Mouse (Mus musculus): ENCODE data around the gene Rps6ka5. TPM values are rescaled to one million over a fixed set of nuclear protein-coding genes. Genes with fewer than 3 reads are reported as not detected.

Gene Rps6ka5
- total RNA-seq, 1 experiment from 2014 or later: 55.7 TPM

- no peak for ATAC-seq (ENCODE audit: extremely low read depth, insufficient number of reproducible peaks, low FRiP score, poor library complexity, severe bottlenecking)
These were observed 174.8 kb downstream of the Rps6ka5 start for GRCm38 (mm10) chr12:100551972-100552371.

- no peak for ATAC-seq (ENCODE audit: extremely low read depth, insufficient number of reproducible peaks, low FRiP score, poor library complexity, severe bottlenecking)
These were observed 182.6 kb downstream of the Rps6ka5 start for GRCm38 (mm10) chr12:100544194-100544567.

- no peak for ATAC-seq (ENCODE audit: extremely low read depth, insufficient number of reproducible peaks, low FRiP score, poor library complexity, severe bottlenecking)
These were observed 183.2 kb downstream of the Rps6ka5 start for GRCm38 (mm10) chr12:100543437-100544193.

GRCm38 (mm10) chr12:100542494-100542893 is 184.3 kb downstream of the Rps6ka5 start:
- no peak for ATAC-seq (ENCODE audit: extremely low read depth, insufficient number of reproducible peaks, low FRiP score, poor library complexity, severe bottlenecking)

DNA sequence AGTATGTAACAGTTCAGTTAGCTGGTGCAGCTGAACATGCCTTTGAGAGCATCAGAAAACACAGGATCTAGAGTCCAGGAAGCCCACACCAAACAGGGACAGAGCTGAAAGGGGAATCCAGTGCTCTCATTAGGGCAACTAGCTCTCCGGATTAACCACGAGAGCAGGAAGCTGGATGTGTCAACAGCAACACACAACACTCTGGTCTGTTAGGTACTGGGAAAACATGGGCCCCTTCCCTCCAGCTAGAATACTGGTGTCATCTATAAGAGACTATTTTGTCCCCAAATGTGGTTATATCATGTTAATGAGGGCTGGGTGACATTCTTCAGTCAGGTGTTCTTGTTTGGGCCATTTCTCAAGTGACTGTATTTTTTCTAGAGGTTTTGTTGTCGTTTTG is 184.7 kb downstream of the Rps6ka5 start:
- ATAC-seq (ENCODE audit: extremely low read depth, insufficient number of reproducible peaks, low FRiP score, poor library complexity, severe bottlenecking): no peak

DNA sequence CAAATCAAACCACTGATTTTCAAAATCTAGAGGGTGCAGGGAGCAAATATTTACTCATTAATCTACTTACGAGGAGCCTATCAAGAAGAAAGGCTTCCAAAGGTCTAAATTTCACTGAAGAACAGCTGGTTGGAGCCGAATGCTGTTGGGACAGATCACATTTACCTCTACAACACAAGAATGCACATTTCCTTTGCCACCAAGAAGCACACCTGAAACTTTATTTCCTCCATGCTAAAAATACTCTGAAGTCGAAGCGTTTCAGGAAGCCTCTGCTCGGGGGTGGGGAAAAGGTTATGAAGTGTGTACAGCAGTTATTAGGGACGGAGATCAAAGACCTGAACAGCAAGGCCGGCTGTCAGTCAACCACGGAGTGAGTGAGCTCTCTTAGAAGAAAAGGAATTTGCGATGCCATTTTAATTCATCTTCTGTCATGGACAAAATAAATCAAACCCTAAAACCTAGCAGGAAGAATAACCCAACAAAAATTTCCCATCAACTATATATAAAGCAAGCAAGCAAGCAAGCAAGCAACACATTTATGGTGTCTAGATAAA is 187.5 kb downstream of the Rps6ka5 start:
- ATAC-seq (ENCODE audit: extremely low read depth, insufficient number of reproducible peaks, low FRiP score, poor library complexity, severe bottlenecking): no peak

- no peak for ATAC-seq (ENCODE audit: extremely low read depth, insufficient number of reproducible peaks, low FRiP score, poor library complexity, severe bottlenecking)
These were observed 188.2 kb downstream of the Rps6ka5 start for GRCm38 (mm10) chr12:100538445-100539157.

- ATAC-seq (ENCODE audit: extremely low read depth, insufficient number of reproducible peaks, low FRiP score, poor library complexity, severe bottlenecking): no peak
These were observed 189.7 kb downstream of the Rps6ka5 start for GRCm38 (mm10) chr12:100537091-100537490.

DNA sequence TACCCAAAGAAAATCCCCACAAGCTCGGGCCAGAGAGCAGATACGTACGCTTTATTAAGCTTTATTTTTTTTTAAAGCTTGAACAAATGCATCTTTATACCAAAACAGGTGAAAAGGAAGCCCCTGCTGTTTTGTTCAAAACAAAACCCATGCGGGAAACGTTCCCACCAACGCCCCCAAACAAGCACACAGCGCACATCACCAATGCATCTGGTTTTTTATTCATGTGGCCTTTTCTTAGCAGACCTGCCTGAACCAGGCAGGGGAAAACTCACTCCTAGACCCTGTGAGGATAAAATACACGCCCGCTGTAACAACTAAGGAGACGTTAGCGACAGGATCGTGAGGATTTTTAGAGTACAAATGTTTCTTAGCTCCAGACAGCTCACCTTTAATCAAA is 191.8 kb downstream of the Rps6ka5 start:
- ATAC-seq (ENCODE audit: extremely low read depth, insufficient number of reproducible peaks, low FRiP score, poor library complexity, severe bottlenecking): no peak

- ATAC-seq (ENCODE audit: extremely low read depth, insufficient number of reproducible peaks, low FRiP score, poor library complexity, severe bottlenecking): no peak
These were observed 192.8 kb downstream of the Rps6ka5 start for GRCm38 (mm10) chr12:100534028-100534427.

DNA sequence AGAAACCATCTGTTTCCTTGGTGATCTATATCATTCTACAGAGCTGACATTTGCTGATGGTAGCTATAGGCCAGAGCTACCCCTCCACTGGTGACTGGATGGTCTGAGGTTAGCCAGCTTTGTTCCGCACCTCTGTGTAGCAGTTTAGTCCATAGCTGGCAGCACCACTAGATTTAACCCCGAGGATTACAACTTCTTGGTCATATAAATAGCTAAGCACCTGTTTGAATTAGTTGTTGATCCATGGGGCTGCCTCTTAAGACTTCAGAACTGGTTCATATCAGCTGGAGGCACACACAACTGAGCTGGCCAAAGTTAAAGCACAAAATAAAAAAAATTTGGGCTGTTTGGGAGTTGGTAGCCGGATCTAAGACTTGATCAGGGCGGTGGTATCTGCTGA is 193.6 kb downstream of the Rps6ka5 start:
- ATAC-seq (ENCODE audit: extremely low read depth, insufficient number of reproducible peaks, low FRiP score, poor library complexity, severe bottlenecking): no peak

DNA sequence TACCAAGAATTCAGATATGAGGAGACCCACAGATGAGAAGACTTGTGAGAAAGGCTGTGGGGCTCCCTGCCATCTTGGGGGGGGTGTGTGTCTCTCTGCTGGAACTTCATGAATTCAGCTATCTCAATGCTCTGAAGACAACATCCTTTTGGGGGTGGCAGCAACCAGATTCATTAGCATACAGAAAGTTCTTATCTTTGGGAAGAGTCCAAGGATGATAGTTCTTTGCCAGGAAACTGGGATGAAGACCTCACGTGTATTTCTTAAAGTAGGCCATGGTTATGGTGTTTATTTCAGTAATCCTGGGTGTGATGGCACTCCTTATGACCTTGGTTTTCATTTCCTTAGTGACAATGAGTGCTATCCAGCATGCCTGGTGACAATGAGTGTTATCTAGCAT is 195.0 kb downstream of the Rps6ka5 start:
- ATAC-seq (ENCODE audit: extremely low read depth, insufficient number of reproducible peaks, low FRiP score, poor library complexity, severe bottlenecking): no peak

DNA sequence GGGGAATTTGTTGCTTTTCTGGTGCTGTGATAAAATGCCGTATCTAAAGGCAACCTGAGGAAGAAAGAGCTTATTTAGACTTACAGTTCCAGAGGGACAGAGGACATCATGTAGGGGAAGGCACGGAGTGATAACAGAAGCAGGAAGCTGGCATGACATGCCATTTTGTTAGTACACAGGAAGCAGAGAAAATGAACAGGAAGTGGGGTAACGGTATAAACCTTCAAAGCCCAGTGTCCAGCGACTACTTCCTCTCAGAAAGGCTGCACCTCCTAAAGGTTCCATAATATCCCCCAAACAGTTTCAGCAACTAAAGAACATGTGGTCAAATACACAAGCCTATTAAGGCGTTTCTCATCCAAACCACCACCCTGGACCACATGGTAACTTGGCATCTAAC is 195.9 kb downstream of the Rps6ka5 start:
- ATAC-seq (ENCODE audit: extremely low read depth, insufficient number of reproducible peaks, low FRiP score, poor library complexity, severe bottlenecking): peak; percentile 44; the same call in 1 of the 2 replicates

DNA sequence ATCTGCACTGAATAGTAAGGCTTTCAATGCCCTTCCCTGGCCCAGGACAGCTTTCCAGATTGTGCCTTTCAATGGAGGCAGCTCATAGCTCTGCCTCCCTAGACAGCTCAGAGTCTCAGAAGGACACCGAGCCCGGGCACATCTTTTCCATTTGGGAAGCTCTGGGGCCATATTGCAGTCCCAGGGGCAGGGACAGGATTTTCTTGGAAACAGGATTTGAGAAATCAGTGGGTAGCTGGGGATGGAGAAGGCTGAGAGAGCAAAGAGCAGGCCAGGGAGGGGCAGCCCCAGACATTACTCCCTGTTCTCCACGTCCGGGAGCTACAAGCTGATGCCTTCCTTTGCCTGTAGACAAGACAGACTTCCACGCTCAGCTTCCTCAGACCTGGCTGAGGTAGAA is 197.1 kb downstream of the Rps6ka5 start:
- no peak for ATAC-seq (ENCODE audit: extremely low read depth, insufficient number of reproducible peaks, low FRiP score, poor library complexity, severe bottlenecking)

- ATAC-seq (ENCODE audit: extremely low read depth, insufficient number of reproducible peaks, low FRiP score, poor library complexity, severe bottlenecking): 0 out of 2 replicates have a peak, but pooled peaks have one; percentile 25
These were observed 197.6 kb downstream of the Rps6ka5 start for GRCm38 (mm10) chr12:100529172-100529571.

- ATAC-seq (ENCODE audit: extremely low read depth, insufficient number of reproducible peaks, low FRiP score, poor library complexity, severe bottlenecking): no peak
These were observed 198.5 kb downstream of the Rps6ka5 start for GRCm38 (mm10) chr12:100528246-100528645.

DNA sequence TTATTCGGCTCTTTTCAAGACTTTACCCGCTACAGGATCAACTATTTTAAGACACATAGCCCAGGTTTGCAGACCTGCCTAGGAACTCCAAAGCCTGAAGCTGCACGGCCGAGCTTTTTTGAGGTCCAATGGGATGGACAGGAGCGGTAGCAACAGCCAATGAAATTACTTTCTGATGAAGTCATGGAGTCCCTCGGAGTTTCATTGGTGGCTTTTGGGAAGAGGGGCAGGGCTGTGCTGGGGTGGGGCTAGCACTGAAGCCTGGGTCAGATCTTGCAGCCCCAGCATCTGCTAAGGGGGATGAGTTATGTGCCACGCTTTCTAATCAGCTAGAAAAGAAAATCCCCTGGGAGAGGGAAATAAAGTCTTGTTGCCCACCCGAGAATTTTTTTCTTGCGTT is 199.0 kb downstream of the Rps6ka5 start:
- ATAC-seq (ENCODE audit: extremely low read depth, insufficient number of reproducible peaks, low FRiP score, poor library complexity, severe bottlenecking): peak; percentile 73

DNA sequence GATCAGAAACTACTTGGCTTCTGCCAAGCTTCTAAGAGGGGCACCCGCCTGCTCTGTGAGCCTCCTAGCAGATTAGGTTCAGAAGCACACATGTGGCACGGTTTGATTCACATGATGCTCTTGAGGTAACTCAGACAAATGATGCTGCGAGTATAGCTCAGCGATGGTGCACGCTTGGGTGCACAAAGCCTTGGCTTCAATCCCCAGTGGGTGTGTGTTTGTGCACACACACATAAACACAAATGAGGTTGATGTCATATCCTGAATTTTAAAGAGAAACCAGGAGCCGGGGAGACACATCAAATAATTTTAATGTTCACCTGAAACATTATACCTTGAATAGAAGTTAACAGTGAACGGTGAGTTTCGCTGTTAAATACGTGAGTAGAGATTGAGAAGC is 199.5 kb downstream of the Rps6ka5 start:
- no peak for ATAC-seq (ENCODE audit: extremely low read depth, insufficient number of reproducible peaks, low FRiP score, poor library complexity, severe bottlenecking)

GRCm38 (mm10) chr12:100525939-100526338 is 200.8 kb downstream of the Rps6ka5 start:
- no peak for ATAC-seq (ENCODE audit: extremely low read depth, insufficient number of reproducible peaks, low FRiP score, poor library complexity, severe bottlenecking)

- peak; percentile 47 for ATAC-seq (ENCODE audit: extremely low read depth, insufficient number of reproducible peaks, low FRiP score, poor library complexity, severe bottlenecking)
These were observed 206.0 kb downstream of the Rps6ka5 start, which contains the start of gene Ttc7b for GRCm38 (mm10) chr12:100520794-100521186. Gene Ttc7b (minus strand): TSS chr12:100520826.

All from neutrophil, adult 5-6 weeks (primary cell).